Mouse (Mus musculus): ENCODE measurements around the gene Ube2g2.

The Ube2g2 gene

DNA sequence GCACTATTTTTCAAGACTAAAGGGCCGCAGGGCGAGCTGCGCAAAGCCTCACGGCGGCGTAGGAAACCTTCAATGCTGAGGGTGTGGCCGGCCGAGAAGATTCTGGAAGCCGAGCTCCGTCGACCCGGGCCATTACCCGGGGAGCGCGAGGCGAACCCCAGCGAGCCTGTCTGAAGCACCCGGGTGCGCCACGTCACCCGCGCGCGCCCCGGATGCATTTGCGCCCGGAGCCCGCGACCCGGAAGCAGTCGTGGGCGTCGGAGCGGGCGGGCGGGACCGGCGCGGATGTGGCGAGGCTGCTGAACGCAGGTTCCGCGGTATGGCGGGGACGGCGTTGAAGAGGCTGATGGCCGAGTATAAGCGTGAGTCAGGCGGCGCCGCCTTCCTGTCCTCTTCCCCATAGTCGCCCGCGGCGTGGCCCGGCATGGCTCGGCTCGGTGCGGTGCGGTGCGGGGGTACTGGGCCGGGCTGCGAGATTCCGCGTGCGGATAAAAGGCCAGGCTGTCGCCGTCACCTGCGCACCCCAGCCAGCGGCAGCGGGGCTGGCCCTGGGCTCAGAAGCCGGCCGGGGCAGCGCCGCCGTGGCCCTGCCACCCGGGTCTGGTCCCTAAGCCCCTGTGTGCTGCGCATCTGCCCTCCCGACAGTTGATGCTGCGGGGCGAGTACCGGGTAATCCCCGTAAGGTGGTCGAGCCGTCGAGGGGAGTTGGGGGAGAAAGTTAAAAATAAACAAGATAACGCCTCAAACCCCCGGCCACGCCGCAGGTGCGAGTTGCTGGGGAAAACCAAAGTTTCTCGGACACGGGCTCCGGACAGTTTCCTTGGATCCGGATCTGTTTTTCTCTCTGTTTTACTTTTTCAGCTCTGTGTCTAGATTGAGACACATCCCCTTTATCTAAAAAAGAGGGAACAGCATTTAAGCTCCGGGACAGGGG lies at the start of gene Ube2g2:
Ube2g2 (plus strand) TSS at position 221 of the 934 bp plus-strand sequence.
- ATAC-seq (ENCODE audit: low TSS enrichment): peak; percentile 75

DNA sequence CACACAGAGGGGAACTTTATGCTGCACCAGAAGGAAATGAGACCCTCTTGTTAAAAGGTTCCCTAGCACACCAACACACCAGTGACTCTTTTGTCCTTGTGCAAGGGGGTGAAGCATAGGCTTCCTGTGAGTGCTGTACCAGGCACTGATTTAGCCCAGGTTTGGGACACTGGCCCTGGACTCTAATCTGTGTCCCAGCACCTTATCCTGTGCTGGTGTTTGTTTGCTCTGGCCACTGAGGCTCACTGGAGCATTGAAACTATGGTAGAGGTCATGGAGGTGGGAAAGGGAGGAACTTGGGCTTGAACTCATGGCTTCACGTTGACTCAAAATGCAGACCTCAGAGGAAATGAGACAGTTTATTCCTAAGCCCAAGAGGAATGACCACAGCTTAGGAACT lies 48.9 kb upstream of the Ube2g2 start:
- no peak for ATAC-seq (ENCODE audit: low TSS enrichment)

GRCm38 (mm10) chr10:77580027-77580920 lies 41.8 kb upstream of the Ube2g2 start:
- no peak for ATAC-seq (ENCODE audit: low TSS enrichment)

DNA sequence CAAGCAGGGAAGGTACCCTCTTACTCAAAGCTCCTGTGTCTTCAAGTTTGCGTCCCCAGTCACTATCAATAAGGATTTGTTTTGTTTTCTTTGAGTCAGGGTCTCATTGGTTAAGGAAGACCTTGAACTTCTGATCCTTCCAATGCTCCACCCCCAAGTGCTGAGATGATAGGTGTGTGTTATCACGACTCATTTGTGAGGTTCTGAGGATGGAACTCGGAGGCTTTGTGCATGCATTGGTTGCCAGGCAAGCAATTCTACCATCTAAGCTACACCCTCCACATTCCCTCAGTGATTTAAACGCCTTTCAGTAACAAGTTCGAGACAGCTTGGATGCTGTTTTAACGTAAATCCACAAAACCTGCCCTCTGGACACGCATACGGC lies 41.1 kb upstream of the Ube2g2 start:
- peak; percentile 6; the same call in 1 of the 2 replicates for ATAC-seq (ENCODE audit: low TSS enrichment)

DNA sequence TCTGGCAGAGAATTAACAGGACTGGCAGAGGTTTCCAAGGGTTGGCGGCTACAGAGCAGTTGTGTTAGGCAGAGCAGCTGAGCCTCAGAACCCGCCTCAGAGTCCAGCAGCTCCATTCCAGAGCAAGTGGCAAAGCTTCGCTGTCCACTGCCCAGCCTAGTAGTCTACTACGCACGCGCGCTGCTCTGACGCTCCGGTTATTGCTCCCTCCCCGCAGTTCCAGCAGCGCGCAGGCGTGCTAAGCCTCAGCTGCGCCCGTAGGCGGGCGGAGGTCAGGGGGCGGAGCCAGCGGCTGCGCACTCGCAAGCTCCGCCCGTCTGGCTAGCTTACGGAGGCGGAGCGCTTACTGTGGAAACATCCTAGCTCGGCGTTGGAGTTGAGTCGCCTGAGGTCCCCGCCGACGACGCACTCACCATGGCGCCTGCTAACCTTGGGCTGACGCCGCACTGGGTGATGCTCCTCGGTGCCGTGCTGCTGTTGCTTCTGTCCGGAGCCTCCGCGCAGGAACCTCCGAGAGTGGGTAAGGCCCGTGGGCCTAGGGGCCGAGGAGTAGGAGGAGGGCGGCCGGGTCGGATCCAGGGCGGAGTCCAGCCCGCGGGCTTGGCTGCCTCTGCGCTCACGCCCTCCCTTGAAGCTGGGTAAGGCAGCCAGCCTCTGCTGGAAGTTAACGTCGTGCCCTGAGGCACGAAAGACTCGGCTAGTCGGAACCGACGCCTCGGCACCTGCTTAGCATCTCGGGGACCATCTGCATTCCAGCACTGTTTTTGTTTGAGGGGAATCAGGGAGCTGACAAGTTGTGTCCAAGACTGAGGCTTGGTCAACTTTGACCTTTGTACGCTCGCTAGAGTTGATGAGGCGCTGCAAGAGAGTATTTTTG lies 40.4 kb upstream of the Ube2g2 start, which contains the start of gene Pttg1ip:
Pttg1ip (plus strand) TSS at position 313 of the 877 bp plus-strand sequence.
- peak; percentile 93 for ATAC-seq (ENCODE audit: low TSS enrichment)

GRCm38 (mm10) chr10:77582285-77582618 lies 39.8 kb upstream of the Ube2g2 start:
- no peak for ATAC-seq (ENCODE audit: low TSS enrichment)

DNA sequence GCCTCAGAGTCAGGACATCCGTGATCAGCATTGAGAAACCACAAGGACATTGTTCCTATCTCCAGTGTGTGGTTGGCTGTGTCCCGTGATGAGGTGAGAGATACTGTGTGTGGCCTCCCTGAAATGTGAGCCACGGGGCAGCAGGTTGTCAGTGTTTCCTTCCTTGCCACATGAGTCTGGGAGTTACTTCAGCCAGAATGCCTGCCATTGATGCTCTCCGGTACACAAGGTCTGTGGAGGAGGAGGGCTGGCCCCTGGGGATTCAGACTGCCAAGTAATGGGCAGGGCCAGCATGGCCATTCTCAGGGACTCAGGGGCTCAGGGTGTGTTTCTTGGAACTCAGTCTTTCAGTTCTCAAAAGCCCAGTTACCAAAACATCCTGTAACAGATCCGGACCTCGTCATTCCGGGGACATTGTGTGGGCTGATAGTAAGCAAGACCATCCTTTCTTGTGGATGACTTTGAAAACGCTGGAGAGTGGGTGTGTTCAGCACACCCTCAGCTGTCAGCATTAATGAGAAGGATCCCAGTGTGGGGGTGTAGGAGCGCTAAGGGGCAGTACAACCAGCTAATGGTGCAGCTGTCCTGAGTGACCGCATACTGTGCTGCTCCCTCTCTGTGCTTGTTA lies 38.2 kb upstream of the Ube2g2 start:
- ATAC-seq (ENCODE audit: low TSS enrichment): 0 out of 2 replicates have a peak, but pooled peaks have one; percentile 3

GRCm38 (mm10) chr10:77586637-77587036 lies 35.4 kb upstream of the Ube2g2 start:
- no peak for ATAC-seq (ENCODE audit: low TSS enrichment)

DNA sequence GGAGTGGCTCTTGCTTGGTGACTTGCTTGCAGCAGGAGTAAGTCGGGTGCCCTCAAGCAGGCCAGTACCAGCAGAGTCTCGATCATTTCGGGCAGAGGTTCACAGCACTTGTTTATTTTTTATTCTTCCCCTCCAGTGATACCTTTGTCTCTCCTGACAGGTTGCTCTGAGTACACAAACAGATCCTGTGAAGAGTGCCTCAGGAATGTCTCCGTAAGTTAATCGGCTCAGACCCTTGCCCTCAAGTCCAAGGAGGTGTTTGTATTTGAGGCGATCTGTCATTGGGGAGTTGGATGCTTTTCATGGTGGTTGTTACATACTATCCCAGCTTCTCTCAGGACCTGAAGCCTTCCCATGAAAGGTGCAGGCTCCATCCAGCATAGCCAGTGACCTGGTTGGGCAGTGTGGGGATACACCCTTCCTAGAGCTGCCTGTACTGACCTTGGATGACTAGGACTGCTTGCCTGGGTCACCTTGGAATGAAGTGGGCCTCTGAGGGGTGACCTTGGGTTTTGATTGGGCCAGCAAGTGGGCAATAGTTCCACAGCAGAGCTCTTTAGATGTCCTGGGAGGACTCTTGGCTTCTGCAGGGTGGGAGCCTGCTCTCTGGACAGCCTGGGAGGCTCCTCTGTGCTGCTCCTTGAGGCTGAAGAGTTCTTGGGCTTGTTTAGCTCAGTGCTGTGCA lies 34.8 kb upstream of the Ube2g2 start:
- no peak for ATAC-seq (ENCODE audit: low TSS enrichment)

DNA sequence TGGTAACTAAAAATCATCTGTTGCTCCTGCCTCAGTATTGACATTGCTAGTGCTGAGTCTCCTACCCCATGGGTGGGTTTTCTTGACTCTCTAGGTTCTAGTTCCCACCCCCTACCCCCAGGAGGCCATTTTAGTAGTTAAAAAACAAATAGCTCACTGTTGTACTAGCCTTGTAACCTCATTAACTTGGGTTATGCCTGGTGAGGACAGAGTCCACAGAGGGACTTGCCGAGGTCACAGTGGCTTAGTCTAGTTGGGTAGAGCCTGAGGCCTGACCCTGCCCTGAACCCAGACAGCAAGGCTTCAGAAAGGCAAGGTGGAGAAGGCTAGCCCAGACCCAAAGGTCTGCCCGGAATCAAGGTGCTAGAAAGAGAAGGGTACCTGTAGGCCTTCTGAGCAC lies 34.0 kb upstream of the Ube2g2 start:
- no peak for ATAC-seq (ENCODE audit: low TSS enrichment)

GRCm38 (mm10) chr10:77589117-77589516 lies 33.0 kb upstream of the Ube2g2 start:
- no peak for ATAC-seq (ENCODE audit: low TSS enrichment)

- no peak for ATAC-seq (ENCODE audit: low TSS enrichment)
Observed at GRCm38 (mm10) chr10:77589749-77590148, 32.3 kb upstream of the Ube2g2 start.

- peak; percentile 54 for ATAC-seq (ENCODE audit: low TSS enrichment)
Observed at GRCm38 (mm10) chr10:77590812-77591211, 31.3 kb upstream of the Ube2g2 start.

DNA sequence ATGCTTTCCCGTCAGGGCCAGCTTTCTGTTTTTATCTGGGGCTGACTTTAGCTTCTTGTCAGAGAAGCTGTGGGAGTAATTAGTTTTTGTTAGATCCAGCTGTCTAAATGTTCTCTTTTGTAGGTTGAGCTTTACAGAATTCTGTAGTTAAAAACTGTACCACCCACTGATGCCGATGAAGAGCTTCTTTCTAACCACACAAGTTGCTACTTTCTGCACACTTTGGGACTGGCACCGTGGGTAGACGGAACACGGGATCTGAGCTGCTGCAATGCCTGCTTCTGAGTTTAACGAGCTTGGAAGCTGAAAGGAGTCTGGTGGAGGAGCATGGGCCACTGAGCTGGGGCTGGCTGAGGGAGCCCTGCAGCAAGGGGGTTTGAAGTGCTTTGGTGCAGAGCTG lies 30.5 kb upstream of the Ube2g2 start:
- ATAC-seq (ENCODE audit: low TSS enrichment): peak; percentile 75

- ATAC-seq (ENCODE audit: low TSS enrichment): peak; percentile 32; the same call in 1 of the 2 replicates
Observed at GRCm38 (mm10) chr10:77596060-77596459, 26.0 kb upstream of the Ube2g2 start.

DNA sequence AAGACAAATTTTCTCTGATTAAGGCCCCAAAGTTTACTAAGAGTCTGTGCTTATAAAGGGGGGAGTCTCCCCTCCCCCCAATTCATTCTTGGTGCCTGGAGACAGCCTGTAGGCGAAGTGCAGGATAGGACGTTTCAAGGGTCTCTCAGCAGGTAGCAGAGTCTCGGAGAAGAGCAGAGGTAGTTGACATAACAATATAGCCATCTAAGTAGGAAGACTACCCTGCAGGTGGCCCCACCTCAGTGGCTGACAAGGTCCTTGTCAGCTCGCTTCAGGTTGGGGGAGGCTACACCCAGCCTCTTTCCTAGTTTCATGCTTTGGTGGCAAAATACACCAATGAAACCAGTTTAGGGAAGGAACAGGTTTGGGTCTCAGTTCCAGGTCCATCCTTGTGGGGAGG lies 19.1 kb upstream of the Ube2g2 start:
- no peak for ATAC-seq (ENCODE audit: low TSS enrichment)

GRCm38 (mm10) chr10:77604111-77604510 lies 18.0 kb upstream of the Ube2g2 start:
- no peak for ATAC-seq (ENCODE audit: low TSS enrichment)

GRCm38 (mm10) chr10:77604958-77605357 lies 17.1 kb upstream of the Ube2g2 start:
- ATAC-seq (ENCODE audit: low TSS enrichment): no peak

DNA sequence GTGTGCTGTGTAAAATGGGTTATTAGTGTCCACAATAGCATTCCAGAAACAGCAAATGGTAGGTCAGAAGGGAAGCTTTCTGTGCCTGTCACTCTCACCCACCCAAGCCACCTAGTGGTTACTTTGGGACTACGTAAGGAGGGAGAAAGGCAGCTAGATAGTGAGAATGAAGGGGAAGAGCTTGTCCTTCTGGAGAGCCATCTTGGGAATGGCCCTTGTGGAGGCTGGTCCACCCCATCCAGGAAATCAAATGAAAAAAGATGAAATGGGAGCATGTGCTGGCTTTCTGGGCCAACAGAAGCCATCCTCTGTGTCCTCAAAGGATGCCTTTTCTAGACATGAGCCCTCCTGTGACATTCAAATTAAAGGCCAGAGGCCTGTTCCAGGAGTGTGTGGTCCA lies 16.7 kb upstream of the Ube2g2 start:
- ATAC-seq (ENCODE audit: low TSS enrichment): peak; percentile 18

Data from frontal cortex, adult (tissue).